Comparison of ENCODE assay signal across 27 mouse cellular contexts in the genomic region with DNA sequence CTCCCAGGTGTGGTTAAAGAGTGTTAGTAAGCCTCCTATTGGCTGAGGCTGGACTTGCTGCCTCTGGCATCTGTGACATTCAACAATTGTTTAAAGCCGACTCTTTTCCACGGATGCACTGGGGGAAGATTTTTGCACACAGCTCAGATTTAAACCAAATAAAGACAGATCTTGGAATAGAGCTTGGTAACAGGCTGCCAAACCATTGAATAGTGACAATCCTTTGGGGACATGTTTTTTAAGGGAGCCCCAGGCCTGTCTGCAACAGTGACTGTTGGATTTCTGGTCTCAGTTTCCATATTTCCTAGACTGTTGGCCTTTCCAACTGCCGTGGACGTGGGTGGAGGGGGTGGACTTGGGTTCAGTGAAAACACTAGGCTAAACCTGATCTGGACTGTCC. TPM values are rescaled to one million over a fixed set of nuclear protein-coding genes. Genes with fewer than 3 reads are reported as not detected.
A peak's percentile ranks its signal among the peaks of the same experiment; 100 is the strongest.
DNase-seq lines count a peak whose midpoint lies in the region; ATAC-seq and TF ChIP-seq lines count a peak whose summit lies in the region.
"Had no signal": no experiment of that assay in that cellular context is flagged by ENCODE, and none has a peak within 500 bp of the region (broad histone marks: within the 10 kb centered on the region; RNA-seq: fewer than 3 reads in every experiment).

No protein-coding gene starts in this region.

- TF ChIP-seq EP300 in stomach, postnatal 0 days (optimal IDR thresholded peaks at IDR 0.05): no peak

- no peak overlapping the region for H3K9ac ChIP-seq in embryonic facial prominence, embryonic 14.5 days (ENCODE audit: low read depth, low read length)
- H3K9ac ChIP-seq in stomach, postnatal 0 days (ENCODE audit: low read length): no peak overlapping the region
- H3K9ac ChIP-seq: forebrain, embryonic 13.5 days; heart, embryonic 12.5 days; heart, embryonic 15.5 days; hindbrain, embryonic 12.5 days; hindbrain, embryonic 15.5 days had no signal

- TF ChIP-seq CTCF in left cerebral cortex, adult 2 months (IDR thresholded peaks at IDR 0.05): no peak; the same call in 1 of the 2 replicates
- TF ChIP-seq CTCF in stomach, postnatal 0 days (IDR thresholded peaks at IDR 0.05; ENCODE audit: low read depth): no peak

- WGBS in embryonic facial prominence, embryonic 14.5 days: 47% methylated on average over 4 of the region's 4 CpGs
- WGBS in embryonic facial prominence, embryonic 10.5 days: 71% methylated on average over 4 of the region's 4 CpGs
- 41% methylated on average over 4 of the region's 4 CpGs for WGBS in stomach, postnatal 0 days

- no peak overlapping the region for H3K27ac ChIP-seq in embryonic facial prominence, embryonic 14.5 days (replicated peaks; ENCODE audit: low read depth, low read length)
- no peak overlapping the region for H3K27ac ChIP-seq in embryonic facial prominence, embryonic 10.5 days (replicated peaks)
- no peak overlapping the region for H3K27ac ChIP-seq in left cerebral cortex, adult 2 months
- H3K27ac ChIP-seq in stomach, postnatal 0 days (replicated peaks): no peak overlapping the region
- H3K27ac ChIP-seq: forebrain, embryonic 13.5 days; heart, embryonic 15.5 days; hindbrain, embryonic 12.5 days; hindbrain, embryonic 15.5 days had no signal

- no peak overlapping the region for H3K4me2 ChIP-seq in embryonic facial prominence, embryonic 14.5 days (ENCODE audit: low read depth, low read length)
- no peak overlapping the region for H3K4me2 ChIP-seq in stomach, postnatal 0 days (replicated peaks; ENCODE audit: low read depth)
- H3K4me2 ChIP-seq: forebrain, embryonic 13.5 days; heart, embryonic 15.5 days; hindbrain, embryonic 12.5 days; hindbrain, embryonic 15.5 days had no signal

- no peaks in the 10 kb centered on the region for H3K36me3 ChIP-seq in embryonic facial prominence, embryonic 14.5 days (ENCODE audit: control insufficient read depth, insufficient read depth, low read length)
- H3K36me3 ChIP-seq in embryonic facial prominence, embryonic 10.5 days (replicated peaks): no peaks in the 10 kb centered on the region
- H3K36me3 ChIP-seq in stomach, postnatal 0 days (ENCODE audit: control insufficient read depth, insufficient read depth, low read length): no peaks in the 10 kb centered on the region
- H3K36me3 ChIP-seq: heart, embryonic 12.5 days; heart, embryonic 15.5 days; hindbrain, embryonic 12.5 days; hindbrain, embryonic 15.5 days had no signal

- intact Hi-C loops in left cerebral cortex, postnatal 25 days (cut with DNase I): no loop called here
- intact Hi-C loops in left cerebral cortex, adult 2 months (cut with DNase I): no loop called here

- peaks cover 3% of the 10 kb centered on the region; the same call in 1 of the 2 replicates for H3K27me3 ChIP-seq in embryonic facial prominence, embryonic 14.5 days (replicated peaks; ENCODE audit: control insufficient read depth, insufficient read depth, low read length)
- H3K27me3 ChIP-seq in embryonic facial prominence, embryonic 10.5 days (replicated peaks; ENCODE audit: low read depth, poor library complexity, severe bottlenecking): peaks cover 20% of the 10 kb centered on the region
- H3K27me3 ChIP-seq in stomach, postnatal 0 days (ENCODE audit: control insufficient read depth, insufficient read depth, low read length): no peaks in the 10 kb centered on the region
- H3K27me3 ChIP-seq: forebrain, embryonic 13.5 days; hindbrain, embryonic 15.5 days had no signal

- H3K4me1 ChIP-seq in embryonic facial prominence, embryonic 14.5 days (ENCODE audit: control insufficient read depth, insufficient read depth, low read length): no peaks in the 10 kb centered on the region; the same call in 1 of the 2 replicates
- peaks cover 14% of the 10 kb centered on the region for H3K4me1 ChIP-seq in embryonic facial prominence, embryonic 10.5 days
- no peaks in the 10 kb centered on the region for H3K4me1 ChIP-seq in stomach, postnatal 0 days (replicated peaks; ENCODE audit: control insufficient read depth, insufficient read depth)
- H3K4me1 ChIP-seq: forebrain, embryonic 13.5 days; heart, embryonic 12.5 days; heart, embryonic 15.5 days; hindbrain, embryonic 12.5 days; hindbrain, embryonic 15.5 days had no signal

- peak; percentile 34 for DNase-seq in embryonic facial prominence, embryonic 14.5 days (ENCODE audit: low spot score)
- DNase-seq in embryonic facial prominence, embryonic 10.5 days (ENCODE audit: low spot score): no peak
- DNase-seq in layer of hippocampus, adult 11-12 months (ENCODE audit: low spot score): peak; percentile 23
- no peak for DNase-seq in layer of hippocampus, postnatal 25 days (ENCODE audit: extremely low spot score in 1 of 2, low spot score in 1 of 2)
- DNase-seq in left cerebral cortex, postnatal 25 days (ENCODE audit: low spot score in 2 of 2): peak; percentile 5 to 43
- DNase-seq in left cerebral cortex, adult 2 months (ENCODE audit: extremely low spot score in 1 of 2, low spot score in 2 of 2): no peak
- no peak for DNase-seq in stomach, postnatal 0 days (ENCODE audit: low spot score)
- DNase-seq: adrenal gland, adult 8-10 months; adrenal gland, postnatal 25 days; cerebellum, adult 11-12 months; cerebellum, adult 8-10 months; cerebellum, postnatal 36 days; embryo, embryonic 11 days; gastrocnemius, postnatal 10 days; gastrocnemius, postnatal 36 days had no signal

- no peak for ATAC-seq in embryonic facial prominence, embryonic 14.5 days (ENCODE audit: low read depth)
- ATAC-seq in stomach, postnatal 0 days (ENCODE audit: low FRiP score, low TSS enrichment): no peak
- ATAC-seq: activated CD4-positive, CD25-positive, alpha-beta regulatory T cell, adult 4 months; forebrain, embryonic 13.5 days; forebrain, embryonic 16.5 days had no signal

- H3K4me3 ChIP-seq in embryonic facial prominence, embryonic 14.5 days (ENCODE audit: low read depth, low read length): no peak overlapping the region
- no peak overlapping the region for H3K4me3 ChIP-seq in embryonic facial prominence, embryonic 10.5 days
- H3K4me3 ChIP-seq in left cerebral cortex, adult 2 months: no peak overlapping the region
- no peak overlapping the region for H3K4me3 ChIP-seq in stomach, postnatal 0 days (ENCODE audit: low read depth, low read length)
- H3K4me3 ChIP-seq: erythroblast, embryonic 14.5 days; forebrain, embryonic 13.5 days; heart, embryonic 12.5 days; heart, embryonic 15.5 days; hindbrain, embryonic 12.5 days; hindbrain, embryonic 15.5 days had no signal

- no peaks in the 10 kb centered on the region for H3K9me3 ChIP-seq in embryonic facial prominence, embryonic 14.5 days (ENCODE audit: control insufficient read depth, low read length)
- H3K9me3 ChIP-seq in embryonic facial prominence, embryonic 10.5 days: no peaks in the 10 kb centered on the region
- H3K9me3 ChIP-seq in stomach, postnatal 0 days (ENCODE audit: control insufficient read depth, low read length): no peaks in the 10 kb centered on the region
- H3K9me3 ChIP-seq: forebrain, embryonic 13.5 days; heart, embryonic 12.5 days; heart, embryonic 15.5 days; hindbrain, embryonic 12.5 days; hindbrain, embryonic 15.5 days had no signal

RNA-seq across cellular contexts. Expression of gene Gm10320, which starts 21.9 kb away (rescaled TPM):
- polyA plus RNA-seq in embryonic facial prominence, embryonic 14.5 days (2014; fragmentation: Nextera tagmentation; extraction: Ambion mirVana): 1.5 and 2.4 TPM in 2 replicates
- polyA plus RNA-seq in embryonic facial prominence, embryonic 10.5 days (2016; fragmentation: Nextera tagmentation; extraction: Ambion mirVana): 0.79 and 0.88 TPM in 2 replicates
- not detected for total RNA-seq in layer of hippocampus, postnatal 25 days (2021)
- total RNA-seq in left cerebral cortex, postnatal 25 days (2021): not detected
- total RNA-seq in left cerebral cortex, adult 2 months (2021): not detected
- polyA plus RNA-seq in stomach, postnatal 0 days (2015; fragmentation: Nextera tagmentation; extraction: Ambion mirVana): 1.5 and 2.3 TPM in 2 replicates
- total RNA-seq: adrenal gland, postnatal 25 days; gastrocnemius, adult 18-20 months; gastrocnemius, postnatal 10 days; gastrocnemius, postnatal 36 days; heart, adult 8-10 months; heart, postnatal 10 days; hematopoietic stem cell, adult 5-6 weeks had no signal
- polyA plus RNA-seq: hindbrain, embryonic 12.5 days had no signal

Comparison
In these comparisons a context has a peak if more than half of its experiments do, and no peak if none do; other contexts are left out.
1. DNase-seq: peak in embryonic facial prominence, embryonic 14.5 days (single experiment), layer of hippocampus, adult 11-12 months (single experiment) and left cerebral cortex, postnatal 25 days (2 of 2); none in embryonic facial prominence, embryonic 10.5 days (single experiment), layer of hippocampus, postnatal 25 days (0 of 2), left cerebral cortex, adult 2 months (0 of 2) and stomach, postnatal 0 days (single experiment).